Mouse (Mus musculus) spleen, adult 2 months (tissue): ENCODE measurements around the gene Lrrtm1. TPM values are rescaled to one million over a fixed set of nuclear protein-coding genes. Genes with fewer than 3 reads are reported as not detected.

Experiments
- DNase-seq, 2 experiments: peaks; one replicate each; pipeline versions ENCODE4 v3.0.0 to v3.0.0-alpha.2; 2012 to 2021; ENCODE audit warnings: low spot score in 2 of 2, low read depth in 1 of 2
- H3K27ac ChIP-seq: fragments of 200-500 bp; 2 replicates; pipeline ENCODE4 v1.5.1; 2012; ENCODE audit warnings: low read length, inconsistent platforms; ENCODE audit not compliant: insufficient read depth
- H3K27me3 ChIP-seq: fragments of 200-500 bp; 2 replicates; pipeline ENCODE4 v1.6.1; 2012; ENCODE audit warnings: mild to moderate bottlenecking, moderate library complexity, low read length, inconsistent platforms; ENCODE audit not compliant: control insufficient read depth, insufficient read depth
- H3K36me3 ChIP-seq: fragments of 200-500 bp; 2 replicates; pipeline ENCODE4 v1.6.1; 2012; ENCODE audit warnings: mild to moderate bottlenecking, low read length, inconsistent platforms; ENCODE audit not compliant: control insufficient read depth, insufficient read depth
- H3K4me1 ChIP-seq: fragments of 200-500 bp; 2 replicates; pipeline ENCODE4 v1.6.1; 2011; ENCODE audit warnings: inconsistent platforms; ENCODE audit not compliant: control insufficient read depth, insufficient read depth, insufficient read length
- H3K4me3 ChIP-seq: fragments of 200-500 bp; 2 replicates; pipeline ENCODE4 v1.5.1; 2011; ENCODE audit warnings: mild to moderate bottlenecking, inconsistent platforms; ENCODE audit not compliant: insufficient read depth, insufficient read length; ENCODE audit errors: extremely low read depth
- CTCF ChIP-seq: fragments of 200-500 bp; IDR thresholded peaks from 2 replicates; pipeline ENCODE4 v1.5.1; 2011; ENCODE audit warnings: mild to moderate bottlenecking, inconsistent platforms; ENCODE audit not compliant: insufficient read depth, insufficient read length, insufficient replicate concordance; ENCODE audit errors: extremely low read depth
- POLR2A ChIP-seq: fragments of 200-500 bp; IDR thresholded peaks from 2 replicates; pipeline ENCODE4 v1.6.1; 2011; ENCODE audit warnings: low read depth, low read length, inconsistent platforms
- WGBS: fragments of 180-500 bp; shearing (Covaris S2); methylation state at CpG from one replicate; pipeline ENCODE4 v1.1.7; 2018; 5-methylcytosine and 5-hydroxymethylcytosine counted together
- polyA plus RNA-seq: library from polyadenylated mRNA; depleted of rRNA; stranded (reverse); fragments of >200 nt; gene quantifications from 2 replicates; pipeline ENCODE4 v1.2.3, GENCODE M21; 2012; rRNA removed

Gene Lrrtm1
- polyA plus RNA-seq: 0.09 TPM in 1 of 2 replicates, not detected in the other

DNA sequence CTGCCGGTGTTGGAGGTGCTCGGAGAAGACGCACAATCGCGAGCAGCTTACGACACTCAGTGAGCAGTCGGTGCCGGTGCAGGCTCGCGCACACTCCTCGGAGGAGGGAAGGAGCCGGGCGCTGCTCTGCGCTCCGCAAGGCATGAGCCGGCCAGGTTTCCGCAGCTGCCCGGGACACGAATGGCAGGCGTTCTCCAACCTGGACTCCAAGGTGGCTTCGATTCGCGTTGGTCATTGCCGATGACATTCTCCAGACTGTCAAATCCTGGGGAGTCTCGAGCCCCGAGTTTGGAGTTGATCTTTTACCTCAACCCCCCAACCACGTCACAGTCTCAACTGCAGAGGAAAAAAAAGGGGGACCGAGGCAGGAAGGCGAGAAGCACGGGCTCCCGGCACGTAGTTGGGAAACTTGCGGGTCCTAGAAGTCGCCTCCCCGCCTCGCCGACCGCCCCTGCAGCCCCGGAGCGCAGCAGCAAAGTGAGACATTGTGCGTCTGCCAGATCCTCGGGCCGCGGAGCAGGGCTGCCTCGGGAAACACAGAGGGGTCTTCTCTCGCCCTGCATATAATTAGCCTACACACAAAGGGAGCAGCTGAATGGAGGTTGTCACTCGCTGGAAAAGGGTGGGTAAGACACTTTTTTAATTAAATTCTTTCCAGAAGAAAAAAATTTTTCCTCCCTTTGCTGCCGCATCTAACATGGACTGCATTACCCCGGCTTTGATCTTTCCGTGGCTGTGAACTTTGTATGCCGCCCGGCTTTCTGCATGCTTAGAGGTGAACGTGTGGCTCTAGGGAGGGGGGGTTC lies at the start of gene Lrrtm1:
Gene Lrrtm1, plus strand, starts transcription at position 89 of the 806 bp plus-strand sequence.
- H3K4me1 ChIP-seq: no peaks in the 10 kb centered on the region
- 4% methylated on average over 53 of the region's 53 CpGs for WGBS
- no peak for DNase-seq
- no peak within 1 kb of the TSS for H3K4me3 ChIP-seq
- no peak within 1 kb of the TSS for H3K27ac ChIP-seq
- H3K27me3 ChIP-seq: no peaks in the 10 kb centered on the region
- TF ChIP-seq CTCF: no peak
- no peak for TF ChIP-seq POLR2A
- H3K36me3 ChIP-seq: no peaks in the 10 kb centered on the region

- 79% methylated on average over 3 of the region's 3 CpGs for WGBS
- H3K4me3 ChIP-seq: no peak overlapping the region
- no peaks in the 10 kb centered on the region for H3K4me1 ChIP-seq
- no peak for DNase-seq
- H3K27ac ChIP-seq: no peak overlapping the region
- H3K27me3 ChIP-seq: no peaks in the 10 kb centered on the region
- no peaks in the 10 kb centered on the region for H3K36me3 ChIP-seq
- TF ChIP-seq CTCF: no peak
- TF ChIP-seq POLR2A: no peak
These were observed 45.8 kb upstream of the Lrrtm1 start for GRCm38 (mm10) chr6:77196650-77197049.

DNA sequence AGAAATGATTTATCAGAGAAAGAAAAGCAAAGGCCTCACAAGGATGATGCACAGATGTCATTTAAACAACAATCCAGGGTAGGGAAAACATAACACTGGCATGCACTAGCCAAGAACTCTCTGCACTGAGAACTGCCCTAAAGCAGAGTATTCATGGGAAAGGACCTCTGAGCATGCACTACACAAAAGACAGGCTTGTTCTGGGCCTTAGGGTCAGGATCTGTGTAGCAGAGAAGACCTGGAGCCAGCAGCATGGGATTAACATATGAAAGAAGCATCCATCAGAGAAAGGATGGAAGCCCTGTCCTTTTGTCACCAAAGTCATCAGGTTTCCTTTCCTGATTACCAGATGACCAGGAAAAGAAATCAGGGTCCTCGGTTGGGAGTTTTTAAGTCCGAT lies 43.1 kb upstream of the Lrrtm1 start:
- no peaks in the 10 kb centered on the region for H3K36me3 ChIP-seq
- TF ChIP-seq POLR2A (no peak), CTCF (no peak)
- no peak overlapping the region for H3K27ac ChIP-seq
- DNase-seq: no peak
- H3K27me3 ChIP-seq: no peaks in the 10 kb centered on the region
- H3K4me3 ChIP-seq: no peak overlapping the region
- WGBS: 88% methylated on average over 2 of the region's 2 CpGs
- H3K4me1 ChIP-seq: no peaks in the 10 kb centered on the region

DNA sequence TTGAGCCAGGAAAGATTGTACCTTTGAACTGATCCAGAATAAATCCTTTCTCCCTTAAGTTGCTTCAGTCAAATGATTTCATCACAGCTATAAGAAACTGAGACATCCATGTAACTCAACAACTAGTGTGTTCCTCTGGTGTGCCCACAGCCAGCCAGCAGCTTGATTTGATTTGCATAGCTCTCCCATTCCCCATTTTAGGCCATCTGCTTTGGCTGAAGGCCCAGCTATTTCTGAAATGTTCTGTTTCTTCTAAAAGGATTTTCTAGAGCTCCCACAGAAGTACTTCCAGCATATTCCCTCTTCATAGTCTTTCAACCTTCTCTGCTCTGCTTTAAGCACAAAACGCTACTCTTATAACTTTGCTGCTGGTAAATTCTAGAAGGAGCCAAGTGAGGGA lies 33.3 kb upstream of the Lrrtm1 start:
- H3K27me3 ChIP-seq: no peaks in the 10 kb centered on the region
- no peaks in the 10 kb centered on the region for H3K4me1 ChIP-seq
- H3K36me3 ChIP-seq: no peaks in the 10 kb centered on the region
- DNase-seq: no peak
- 81% methylated on average over 1 of the region's 1 CpGs for WGBS
- TF ChIP-seq POLR2A: no peak
- TF ChIP-seq CTCF: no peak
- no peak overlapping the region for H3K4me3 ChIP-seq
- H3K27ac ChIP-seq: no peak overlapping the region

DNA sequence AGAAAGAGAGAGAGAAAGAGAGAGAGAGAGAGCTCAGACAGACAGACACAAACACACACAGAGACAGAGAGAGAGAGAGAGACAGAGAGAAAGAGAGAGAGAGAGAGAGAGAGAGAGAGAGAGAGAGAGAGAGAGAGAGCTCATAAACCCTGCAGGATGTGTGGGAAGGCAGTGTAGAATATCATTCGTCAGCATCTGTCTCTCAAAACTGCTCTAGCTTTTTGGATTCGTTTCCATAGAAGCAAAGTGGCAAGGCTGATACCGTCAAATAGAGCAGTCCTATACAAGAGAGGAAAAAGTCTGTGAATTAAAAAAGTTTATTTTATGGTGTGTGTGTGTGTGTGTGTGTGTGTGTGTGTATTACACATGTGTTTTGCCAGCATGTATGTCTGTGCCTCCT lies 32.6 kb upstream of the Lrrtm1 start:
- 75% methylated on average over 3 of the region's 3 CpGs for WGBS
- no peak for DNase-seq
- H3K4me1 ChIP-seq: no peaks in the 10 kb centered on the region
- H3K36me3 ChIP-seq: no peaks in the 10 kb centered on the region
- H3K4me3 ChIP-seq: no peak overlapping the region
- H3K27ac ChIP-seq: no peak overlapping the region
- H3K27me3 ChIP-seq: no peaks in the 10 kb centered on the region
- TF ChIP-seq POLR2A (no peak), CTCF (no peak)

- Histone ChIP-seq H3K27me3 (no peaks in the 10 kb centered on the region), H3K27ac (no peak overlapping the region), H3K36me3 (no peaks in the 10 kb centered on the region), H3K4me3 (no peak overlapping the region), H3K4me1 (no peaks in the 10 kb centered on the region)
- WGBS: 34% methylated on average over 3 of the region's 3 CpGs
- TF ChIP-seq CTCF (no peak), POLR2A (no peak)
- no peak for DNase-seq
These were observed 28.6 kb upstream of the Lrrtm1 start for GRCm38 (mm10) chr6:77213757-77214409.

DNA sequence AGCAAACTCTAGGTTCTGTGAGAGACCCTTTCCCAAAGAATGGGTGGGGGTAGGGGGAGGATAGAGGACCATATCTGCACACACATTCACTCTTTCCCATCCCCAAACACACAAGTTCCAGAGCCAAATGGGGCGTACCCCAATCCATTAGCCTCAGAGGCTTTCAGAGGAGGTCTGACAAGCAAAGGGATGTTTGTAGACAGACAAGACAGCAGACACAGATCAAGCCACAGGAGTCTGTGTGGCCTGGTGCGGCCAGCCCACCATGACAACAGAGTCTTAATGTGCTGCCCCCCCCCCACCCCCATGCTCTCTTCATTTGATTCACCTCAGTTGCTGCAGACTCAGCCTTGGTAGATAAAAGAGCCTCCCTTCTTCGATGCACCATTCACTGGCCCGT lies 27.2 kb upstream of the Lrrtm1 start:
- Histone ChIP-seq H3K36me3 (no peaks in the 10 kb centered on the region), H3K27ac (no peak overlapping the region), H3K27me3 (no peaks in the 10 kb centered on the region), H3K4me3 (no peak overlapping the region), H3K4me1 (no peaks in the 10 kb centered on the region)
- WGBS: 80% methylated on average over 4 of the region's 4 CpGs
- TF ChIP-seq CTCF (no peak), POLR2A (no peak)
- no peak for DNase-seq
